Mouse (Mus musculus) embryo, embryonic 11.5 days (tissue): ENCODE data around the gene Ndc80.
"Not testable (repeated sequence)": the region's sequence is repeated elsewhere in the genome, so short reads cannot be mapped to it uniquely, and the experiment has no call there.

Experiments used
- DNase-seq: peaks from one replicate; pipeline ENCODE4 v3.0.0-alpha.2; 2012; ENCODE audit warnings: low read depth, low spot score

Ndc80 gene

DNA sequence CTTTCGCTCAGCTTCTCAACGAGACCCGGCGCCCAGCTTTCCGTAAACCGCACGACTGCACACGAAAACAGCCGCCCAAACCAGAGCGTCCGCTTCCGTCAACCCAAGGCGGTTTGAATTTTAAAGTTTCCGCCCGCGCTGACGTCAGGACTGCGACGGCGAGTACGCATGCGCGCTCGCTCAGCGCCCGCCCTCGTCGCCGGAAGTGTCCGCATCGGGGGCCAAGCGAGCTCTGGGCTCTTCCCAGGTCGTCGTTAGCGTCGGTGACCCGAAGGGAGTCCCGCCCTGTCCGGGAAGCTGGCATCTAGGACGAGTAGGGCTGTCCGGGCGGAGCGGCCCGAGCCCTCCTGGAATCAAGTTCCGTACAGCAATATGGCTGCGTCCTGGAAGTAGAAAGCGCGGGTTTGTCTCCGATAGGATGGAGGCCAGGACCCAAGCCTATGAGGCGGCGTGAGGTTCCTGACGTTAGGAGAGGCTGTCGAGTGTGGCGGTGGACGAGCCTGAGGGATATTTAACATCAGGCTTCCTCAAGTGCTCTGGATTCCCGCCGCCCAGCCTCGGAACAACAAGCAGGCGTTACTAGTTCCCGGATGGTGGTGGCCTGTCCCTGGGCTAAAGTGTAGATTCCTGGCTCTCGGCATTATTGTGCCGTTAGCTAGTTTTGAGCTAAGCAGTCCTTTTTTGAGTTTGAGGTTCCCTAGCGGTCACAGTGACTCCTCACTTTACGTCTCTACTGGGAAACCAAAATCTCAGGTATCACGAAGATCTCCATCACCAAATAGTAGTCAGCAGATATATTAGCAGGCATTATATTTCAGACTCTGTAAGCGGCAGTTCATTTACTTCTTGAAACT, at the start of gene Ndc80:
Gene Ndc80, minus strand, starts transcription at position 147 of the 854 bp plus-strand sequence.
- peak; percentile 90 for DNase-seq

- DNase-seq = no peak
These were observed 35.0 kb upstream of the Ndc80 start for GRCm38 (mm10) chr17:71561631-71562030.

DNA sequence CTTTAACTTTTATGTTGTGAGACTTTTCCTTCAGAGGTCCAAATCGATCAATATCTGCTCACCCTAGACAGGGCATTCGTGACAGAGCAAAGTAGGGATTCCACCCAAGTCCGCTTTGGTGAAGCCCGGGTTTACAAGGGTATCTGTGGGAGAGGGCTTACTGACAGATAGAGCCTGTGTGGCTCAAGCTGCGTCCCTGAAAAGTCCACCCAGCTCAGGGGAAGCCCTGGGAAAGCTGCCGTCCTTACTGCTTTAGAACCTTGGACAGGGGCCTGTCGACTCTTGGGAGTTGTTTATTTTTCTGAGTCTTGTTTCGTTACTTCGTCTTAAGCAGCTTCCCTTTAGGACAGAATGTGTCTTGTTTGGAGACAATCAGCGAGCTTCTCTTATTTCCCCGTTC, 26.2 kb upstream of the Ndc80 start:
- no peak for DNase-seq

DNA sequence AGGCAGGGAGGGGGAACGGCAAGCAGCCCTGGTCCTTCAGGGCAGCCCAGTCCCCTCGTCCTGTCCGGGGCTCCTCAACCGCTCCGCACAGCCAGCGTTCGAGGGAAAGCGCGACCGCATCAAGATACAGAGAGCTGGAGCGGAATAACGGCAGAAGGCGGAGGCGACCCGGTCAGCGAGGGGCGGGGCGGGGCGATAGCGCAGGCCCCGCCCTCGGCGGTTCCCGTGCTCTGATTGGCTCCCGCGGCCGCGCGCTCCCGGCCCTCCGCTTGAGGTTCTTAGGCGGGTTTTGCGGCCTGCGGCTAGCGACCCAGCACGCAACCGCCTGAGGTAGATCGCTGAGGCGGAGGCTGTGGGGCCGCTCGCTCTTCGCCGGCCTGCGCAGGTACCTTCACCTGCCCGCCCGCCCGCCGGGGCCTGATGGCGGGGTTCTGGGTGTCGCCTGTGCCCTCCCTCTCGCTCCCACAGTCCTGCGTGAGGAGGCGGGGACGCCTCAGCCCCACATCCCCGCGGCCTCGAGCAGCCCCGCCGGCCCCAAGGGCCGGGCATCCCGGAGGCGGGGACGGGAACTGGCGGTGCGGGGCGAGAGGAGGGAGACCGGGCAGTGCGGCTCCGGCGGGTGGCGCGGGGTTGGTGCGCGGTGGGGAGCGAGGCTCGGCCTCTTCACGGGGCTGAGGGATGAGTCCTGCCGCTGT, 25.2 kb upstream of the Ndc80 start, which contains the start of gene Spdya:
Gene Spdya, plus strand, starts transcription at position 305 of the 695 bp plus-strand sequence.
- DNase-seq = peak; percentile 81

- DNase-seq = no peak
These were observed 24.7 kb upstream of the Ndc80 start for GRCm38 (mm10) chr17:71551350-71551749.

- no peak for DNase-seq
These were observed 21.9 kb upstream of the Ndc80 start for GRCm38 (mm10) chr17:71548586-71548985.

DNA sequence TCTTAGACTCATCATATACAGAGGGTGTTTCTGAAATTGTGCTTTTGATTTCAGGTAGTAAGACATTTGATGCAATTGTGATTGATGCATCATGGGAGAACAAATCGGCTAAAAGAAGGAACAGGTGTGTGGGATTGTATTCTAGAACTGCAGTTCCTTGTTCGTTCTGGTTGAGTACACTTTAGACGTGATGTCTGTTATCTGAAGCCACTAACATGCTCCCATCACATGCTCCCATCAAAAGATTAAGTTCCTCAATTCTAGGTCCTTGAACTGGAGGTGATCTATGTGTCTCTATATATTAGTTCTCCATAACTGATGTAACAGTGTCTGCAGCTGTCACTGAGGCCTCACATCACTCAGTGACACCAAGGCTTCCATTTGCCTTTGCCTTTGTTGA, 10.5 kb upstream of the Ndc80 start:
- no peak for DNase-seq

- not testable (repeated sequence) for DNase-seq
These were observed 8.9 kb upstream of the Ndc80 start for GRCm38 (mm10) chr17:71535595-71535994.

- no peak for DNase-seq
These were observed 1.4 kb upstream of the Ndc80 start for GRCm38 (mm10) chr17:71528042-71528441.

GRCm38 (mm10) chr17:71526302-71526708, 352 bp downstream of the Ndc80 start:
- DNase-seq = peak; percentile 5

GRCm38 (mm10) chr17:71510297-71510696, 16.4 kb downstream of the Ndc80 start:
- no peak for DNase-seq

- DNase-seq = no peak
These were observed 19.8 kb downstream of the Ndc80 start for GRCm38 (mm10) chr17:71506832-71507231.

DNA sequence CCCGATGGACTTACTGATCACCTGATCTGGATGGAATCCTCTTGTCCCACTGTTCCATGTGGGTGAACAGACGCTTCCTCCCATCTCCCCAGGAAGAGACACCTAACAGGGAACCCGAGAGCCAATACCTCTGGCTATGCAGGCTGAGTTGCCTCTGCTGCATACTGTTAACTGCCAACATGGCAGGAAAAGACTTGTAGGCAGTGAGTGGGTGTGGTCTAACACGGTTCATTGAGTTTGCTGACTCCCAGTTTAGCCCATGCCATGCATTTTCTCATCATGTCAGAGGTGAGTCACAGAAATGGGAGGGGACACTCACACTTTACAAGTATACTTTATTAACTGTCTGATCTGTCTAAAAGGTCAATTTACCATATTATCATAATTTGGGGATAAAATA, 30.9 kb downstream of the Ndc80 start:
- DNase-seq = no peak

- DNase-seq = no peak
These were observed 35.3 kb downstream of the Ndc80 start for GRCm38 (mm10) chr17:71491332-71491686.

- no peak for DNase-seq
These were observed 35.9 kb downstream of the Ndc80 start for GRCm38 (mm10) chr17:71490666-71491331.

DNA sequence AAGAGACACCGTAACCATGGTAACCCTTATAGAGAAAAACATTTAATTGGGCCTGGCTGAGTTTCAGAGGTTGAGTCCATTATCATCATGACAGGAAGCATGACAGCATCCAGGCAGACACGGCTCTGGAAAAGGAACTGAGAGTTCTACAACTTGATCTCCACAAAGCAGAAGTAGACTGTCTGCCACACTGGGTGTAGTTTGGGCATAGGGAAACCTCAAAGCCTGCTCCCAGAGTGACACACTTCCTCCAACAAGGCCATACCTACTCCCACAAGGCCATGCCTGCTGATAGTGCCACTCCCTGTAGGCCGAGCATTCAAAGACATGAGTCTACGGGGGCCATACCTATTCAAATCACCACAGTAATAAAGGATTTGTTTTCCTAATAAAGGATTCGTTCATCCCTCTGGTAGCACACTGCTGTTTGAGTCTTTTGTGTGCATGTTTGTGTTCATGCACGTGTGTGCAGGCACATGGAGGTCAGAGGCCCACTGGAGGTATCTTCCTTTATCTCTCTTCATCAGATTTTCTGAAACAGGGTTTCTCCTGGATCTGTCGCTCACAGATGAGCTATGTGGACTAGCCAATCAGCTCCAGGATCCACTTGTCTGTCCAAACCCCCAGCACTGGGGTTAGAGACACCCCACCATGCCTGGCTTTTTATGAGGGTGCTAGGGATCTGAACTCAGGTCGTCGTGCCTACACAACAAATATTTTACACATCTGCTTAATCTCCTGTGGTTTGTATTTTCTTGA, 36.8 kb downstream of the Ndc80 start:
- DNase-seq = no peak

- no peak for DNase-seq
These were observed 40.3 kb downstream of the Ndc80 start for GRCm38 (mm10) chr17:71486231-71486851.

- DNase-seq = no peak
These were observed 40.8 kb downstream of the Ndc80 start for GRCm38 (mm10) chr17:71485791-71486230.

DNA sequence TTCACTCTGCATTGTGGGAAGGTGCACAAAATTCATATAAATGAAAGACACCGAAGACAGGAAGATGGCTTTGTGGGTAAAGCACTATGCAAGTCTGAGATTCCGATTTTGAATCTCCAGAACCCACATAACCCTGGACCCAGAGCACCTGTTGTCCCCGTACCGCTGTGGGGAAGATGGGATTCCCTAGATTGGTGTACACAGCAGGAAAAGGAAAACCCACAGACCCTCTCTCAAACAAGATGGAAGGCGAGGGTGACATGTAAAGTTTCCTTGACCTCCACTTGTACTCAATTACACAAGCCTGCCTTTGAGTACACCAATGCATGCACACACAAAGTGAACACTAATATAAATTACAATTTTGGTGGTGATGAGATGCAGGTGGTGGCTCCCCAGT, 41.9 kb downstream of the Ndc80 start:
- DNase-seq = no peak

- no peak for DNase-seq
These were observed 43.1 kb downstream of the Ndc80 start for GRCm38 (mm10) chr17:71483418-71484060.
